Mouse (Mus musculus): ENCODE measurements around the gene Zfp775.

DNA sequence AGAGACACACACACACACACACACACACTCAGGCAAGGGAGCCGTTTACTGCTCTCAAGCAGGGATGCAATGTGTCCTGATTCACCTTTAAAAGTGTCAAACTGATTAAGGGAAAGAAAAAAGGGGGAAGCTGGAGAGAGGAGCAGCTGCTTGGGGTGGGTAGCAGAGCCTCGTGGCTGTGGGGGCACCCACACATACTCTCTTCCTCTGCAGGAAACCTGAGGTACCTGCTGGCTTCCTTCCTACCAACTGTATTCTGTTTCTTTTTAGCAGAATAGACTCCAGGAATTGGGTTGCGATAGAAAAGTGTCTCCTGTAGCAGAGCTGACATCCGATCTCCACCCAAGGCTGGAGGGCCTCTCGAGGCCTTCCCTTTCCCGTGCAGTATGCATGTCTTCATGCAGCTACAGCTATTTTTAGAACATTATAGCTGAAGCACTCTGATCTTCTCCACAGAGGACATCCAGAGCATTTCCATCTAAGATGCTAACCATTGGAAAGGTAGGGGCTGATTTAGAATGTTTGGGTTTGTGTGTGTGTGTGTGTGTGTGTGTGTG, 12.6 kb upstream of the Zfp775 start, which contains the start of gene Gm45021:
- TF ChIP-seq CTCF (IDR thresholded peaks at IDR 0.05) (no peak), EP300 (IDR thresholded peaks at IDR 0.05; ENCODE audit: insufficient read depth, low read depth, low read length) (no peak), POLR2A (IDR thresholded peaks at IDR 0.05; ENCODE audit: insufficient read depth, low read depth, low read length) (no peak)
